Mouse (Mus musculus) ES-E14 (cell line): ENCODE results near the gene Hfe.

Source experiments
- CHD2 ChIP-seq: IDR thresholded peaks from 2 replicates; pipeline ENCODE4 v1.6.1; 2014; ENCODE audit warnings: mild to moderate bottlenecking, low read depth, low read length, inconsistent platforms
- HCFC1 ChIP-seq: IDR thresholded peaks from 2 replicates; pipeline ENCODE4 v1.6.1; 2012; ENCODE audit warnings: low read length, inconsistent platforms, borderline replicate concordance; ENCODE audit not compliant: insufficient read depth
- MAFK ChIP-seq: IDR thresholded peaks from 2 replicates; pipeline ENCODE4 v1.6.1; 2014; ENCODE audit warnings: mild to moderate bottlenecking, low read depth, low read length, inconsistent platforms; ENCODE audit not compliant: insufficient read depth
- ZC3H11A ChIP-seq: IDR thresholded peaks from 2 replicates; pipeline ENCODE4 v1.6.1; 2012; ENCODE audit warnings: low read depth, mild to moderate bottlenecking, inconsistent platforms, low read length, borderline replicate concordance
- ZNF384 ChIP-seq: IDR thresholded peaks from 2 replicates; pipeline ENCODE4 v1.6.1; 2012; ENCODE audit warnings: low read depth, low read length, inconsistent platforms

GRCm38 (mm10) chr13:23662536-23662935, 48.1 kb downstream of the Hfe start:
- TF ChIP-seq ZNF384 (no peak), CHD2 (no peak), MAFK (no peak), ZC3H11A (no peak), HCFC1 (no peak)
